Mouse (Mus musculus) G1E (cell line): ENCODE results near the gene Golga5.

ENCODE experiments used
- CTCF ChIP-seq: IDR thresholded peaks from 2 replicates; pipeline ENCODE4 v1.5.1; 2012; ENCODE audit warnings: low read depth, low read length, inconsistent platforms, mixed read lengths
- GATA1 ChIP-seq: IDR thresholded peaks from 2 replicates; pipeline ENCODE4 v1.6.1; 2012; ENCODE audit warnings: borderline replicate concordance, low read length, inconsistent platforms, mixed read lengths
- TAL1 ChIP-seq: conservative IDR thresholded peaks from 2 replicates; pipeline ENCODE4 v1.6.1; 2012; ENCODE audit warnings: low read depth, low read length, inconsistent platforms, mixed read lengths

GRCm38 (mm10) chr12:102505131-102505713, 36.3 kb downstream of the Golga5 start:
- TF ChIP-seq CTCF (no peak), GATA1 (no peak), TAL1 (no peak)
